Mouse (Mus musculus) myocyte (in vitro differentiated cells): ENCODE data around the gene Kif26b.

Source experiments
- E2F4 ChIP-seq: IDR thresholded peaks from one replicate; pipeline ENCODE4 v1.6.1; 2011; ENCODE audit warnings: mild to moderate bottlenecking, control low read depth, moderate library complexity; ENCODE audit not compliant: insufficient read depth
- MYOG ChIP-seq, 3 experiments: IDR thresholded peaks; one replicate each; pipeline ENCODE4 v1.6.1; 2011; ENCODE audit warnings: control low read depth in 2 of 3, low read depth in 2 of 3, mild to moderate bottlenecking in 2 of 3; ENCODE audit not compliant: insufficient read length in 2 of 3, control insufficient read depth in 1 of 3, insufficient read depth in 1 of 3

- TF ChIP-seq MYOG (IDR thresholded peaks at IDR 0.05; ENCODE audit: control insufficient read depth in 1 of 3, insufficient read depth in 1 of 3, insufficient read length in 2 of 3, low read depth in 2 of 3) = no peak
- TF ChIP-seq E2F4 = no peak
Observed at GRCm38 (mm10) chr1:178716411-178716810, 187.5 kb downstream of the Kif26b start.
